Mouse (Mus musculus) heart, embryonic 14.5 days (tissue): ENCODE results near the gene Pknox2. TPM values are rescaled to one million over a fixed set of nuclear protein-coding genes. Genes with fewer than 3 reads are reported as not detected.

Experiments
- ATAC-seq: fragments of 200-750 bp; cut with Nextera tagmentation; 2 replicates; pipeline ENCODE4 v1.8.0; 2017; ENCODE audit warnings: low read depth, moderate TSS enrichment; ENCODE audit not compliant: insufficient number of reproducible peaks, insufficient read depth, low FRiP score
- H3K27ac ChIP-seq, 2 experiments: fragments of 200-500 bp in 1 of 2; fragments of 300-500 bp in 1 of 2; sonication (generic) in 1 of 2; replicated peaks in 1 of 2; 2 replicates each; pipeline ENCODE4 v1.5.1; 2012 to 2014; ENCODE audit warnings: low read depth in 2 of 2, low read length in 2 of 2, control low read depth in 1 of 2, mild to moderate bottlenecking in 1 of 2, mixed read lengths in 1 of 2; ENCODE audit not compliant: control insufficient read depth in 1 of 2, insufficient read depth in 1 of 2
- H3K27me3 ChIP-seq: fragments of 300-500 bp; sonication (generic); 2 replicates; pipeline ENCODE4 v1.6.1; 2014; ENCODE audit warnings: mild to moderate bottlenecking, low read length, control low read depth; ENCODE audit not compliant: control insufficient read depth, insufficient read depth
- H3K36me3 ChIP-seq: fragments of 300-500 bp; sonication (generic); 2 replicates; pipeline ENCODE4 v1.6.1; 2014; ENCODE audit warnings: mild to moderate bottlenecking, control low read depth, low read length, mixed read lengths; ENCODE audit not compliant: control insufficient read depth, insufficient read depth
- H3K4me1 ChIP-seq, 2 experiments: fragments of 200-500 bp in 1 of 2; fragments of 300-500 bp in 1 of 2; sonication (generic) in 1 of 2; 2 replicates each; pipeline ENCODE4 v1.6.1; 2012 to 2014; ENCODE audit warnings: low read length in 2 of 2, control low read depth in 1 of 2, mixed read lengths in 1 of 2; ENCODE audit not compliant: control insufficient read depth in 2 of 2, insufficient read depth in 2 of 2
- H3K4me2 ChIP-seq: fragments of 300-500 bp; sonication (generic); 2 replicates; pipeline ENCODE4 v1.6.1; 2014; ENCODE audit warnings: mild to moderate bottlenecking, low read length
- H3K4me3 ChIP-seq, 2 experiments: fragments of 200-500 bp in 1 of 2; fragments of 300-500 bp in 1 of 2; sonication (generic) in 1 of 2; 2 replicates each; pipeline ENCODE4 v1.5.1; 2012 to 2014; ENCODE audit warnings: low read length in 2 of 2, mild to moderate bottlenecking in 2 of 2, control low read depth in 1 of 2, low read depth in 1 of 2, moderate library complexity in 1 of 2; ENCODE audit not compliant: control insufficient read depth in 1 of 2, insufficient read depth in 1 of 2
- H3K9ac ChIP-seq: fragments of 300-500 bp; sonication (generic); 2 replicates; pipeline ENCODE4 v1.6.1; 2014; ENCODE audit warnings: mild to moderate bottlenecking, low read length
- H3K9me3 ChIP-seq: fragments of 300-500 bp; sonication (generic); 2 replicates; pipeline ENCODE4 v1.6.1; 2016; ENCODE audit warnings: low read length, control low read depth; ENCODE audit not compliant: control insufficient read depth
- WGBS: fragments of 180-500 bp; shearing (Covaris S2); extraction: QIAGEN DNeasy Blood & Tissue Kit; methylation state at CpG from one replicate; pipeline ENCODE4 v1.1.7; 2014; 5-methylcytosine and 5-hydroxymethylcytosine counted together
- polyA plus RNA-seq: library from polyadenylated mRNA; unstranded; fragments of >200 nt; fragmentation: Nextera tagmentation; extraction: Ambion mirVana; gene quantifications from 2 replicates; pipeline ENCODE4 v1.2.1, GENCODE M21; 2014

The Pknox2 gene
- polyA plus RNA-seq, 1 experiment from 2014 or later, result 3.6 TPM

DNA sequence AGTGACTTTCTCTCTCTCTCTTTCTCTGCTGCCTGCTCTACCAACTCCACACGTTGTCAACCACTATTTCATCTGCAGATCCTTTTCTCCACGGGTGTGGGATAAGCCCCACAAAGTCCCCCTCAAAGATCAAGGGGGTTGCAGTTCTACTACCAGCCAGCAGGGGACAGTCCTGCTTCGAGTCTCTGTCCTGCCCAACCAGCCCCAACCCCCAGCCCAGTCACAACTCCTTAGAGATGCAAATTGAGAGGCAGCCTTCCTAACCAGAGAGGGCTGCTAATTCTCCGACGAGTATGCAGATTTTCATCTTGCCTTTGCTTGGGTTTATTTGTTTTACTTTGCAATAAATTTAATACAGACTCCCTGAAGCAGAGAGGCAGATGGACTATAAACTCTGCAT is 29.9 kb upstream of the Pknox2 start:
- no peaks in the 10 kb centered on the region for H3K27me3 ChIP-seq
- no peak overlapping the region for H3K4me3 ChIP-seq
- ATAC-seq, result no peak
- no peaks in the 10 kb centered on the region for H3K9me3 ChIP-seq
- no peak overlapping the region for H3K9ac ChIP-seq
- no peaks in the 10 kb centered on the region for H3K36me3 ChIP-seq
- H3K27ac ChIP-seq, result no peak overlapping the region
- H3K4me1 ChIP-seq, result peaks cover 3 to 8% of the 10 kb centered on the region in 2 experiments; a peak in 2 of 4 replicates
- no peak overlapping the region for H3K4me2 ChIP-seq
- under 1% methylated on average over 5 of the region's 5 CpGs for WGBS

DNA sequence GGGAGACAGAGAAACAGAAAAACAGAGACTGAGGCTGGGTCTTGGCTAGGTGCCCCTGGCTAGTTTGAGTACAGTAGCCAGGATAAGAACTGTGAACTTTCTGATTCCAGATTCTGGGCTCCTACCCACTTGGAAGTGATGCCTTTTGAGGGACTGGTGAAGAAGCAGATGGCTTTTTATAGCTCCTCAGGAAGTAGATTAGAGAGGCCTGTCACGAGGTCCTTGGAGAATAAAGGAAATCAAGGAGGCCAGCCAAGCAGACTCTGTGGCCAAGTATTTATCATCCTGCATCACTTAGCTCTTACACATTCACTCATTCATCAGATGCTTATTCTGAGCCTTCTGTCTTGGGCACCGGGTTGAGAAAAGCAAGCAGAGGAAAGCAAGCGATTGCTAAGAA is 28.8 kb upstream of the Pknox2 start:
- Histone ChIP-seq H3K36me3 (no peaks in the 10 kb centered on the region), H3K4me3 (no peak overlapping the region), H3K27me3 (no peaks in the 10 kb centered on the region), H3K27ac (no peak overlapping the region), H3K4me1 (peaks cover 3 to 8% of the 10 kb centered on the region in 2 experiments; a peak in 2 of 4 replicates), H3K4me2 (no peak overlapping the region), H3K9me3 (no peaks in the 10 kb centered on the region), H3K9ac (no peak overlapping the region; the same call in 1 of the 2 replicates)
- ATAC-seq, result no peak
- 31% methylated on average over 3 of the region's 3 CpGs for WGBS

DNA sequence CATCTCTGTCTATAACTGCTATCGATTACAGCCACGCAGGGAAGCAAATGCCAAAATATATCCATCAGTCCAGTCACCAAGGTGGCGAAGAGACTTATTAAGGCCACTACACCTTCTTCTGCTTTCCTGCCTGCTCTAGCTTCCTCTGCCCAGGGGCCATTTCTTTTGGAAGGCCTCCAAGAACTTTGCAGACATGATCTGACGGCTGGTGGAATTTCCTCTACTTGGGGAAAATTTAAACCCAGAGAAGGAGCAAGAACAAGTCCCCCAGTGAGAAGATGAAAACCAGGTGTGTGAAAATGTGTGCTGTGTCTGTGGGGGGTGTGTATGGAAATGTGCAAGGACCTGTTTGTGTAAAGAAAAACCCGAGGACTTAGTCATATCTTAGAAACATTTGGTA is 26.2 kb upstream of the Pknox2 start:
- H3K9me3 ChIP-seq, result no peaks in the 10 kb centered on the region
- WGBS, result 62% methylated on average over 5 of the region's 5 CpGs
- no peak overlapping the region for H3K9ac ChIP-seq
- no peak overlapping the region for H3K4me2 ChIP-seq
- peaks cover under 1 to 18% of the 10 kb centered on the region in 2 experiments for H3K4me1 ChIP-seq
- H3K27ac ChIP-seq, result no peak overlapping the region
- no peak overlapping the region for H3K4me3 ChIP-seq
- H3K27me3 ChIP-seq, result no peaks in the 10 kb centered on the region
- no peak for ATAC-seq
- no peaks in the 10 kb centered on the region for H3K36me3 ChIP-seq

DNA sequence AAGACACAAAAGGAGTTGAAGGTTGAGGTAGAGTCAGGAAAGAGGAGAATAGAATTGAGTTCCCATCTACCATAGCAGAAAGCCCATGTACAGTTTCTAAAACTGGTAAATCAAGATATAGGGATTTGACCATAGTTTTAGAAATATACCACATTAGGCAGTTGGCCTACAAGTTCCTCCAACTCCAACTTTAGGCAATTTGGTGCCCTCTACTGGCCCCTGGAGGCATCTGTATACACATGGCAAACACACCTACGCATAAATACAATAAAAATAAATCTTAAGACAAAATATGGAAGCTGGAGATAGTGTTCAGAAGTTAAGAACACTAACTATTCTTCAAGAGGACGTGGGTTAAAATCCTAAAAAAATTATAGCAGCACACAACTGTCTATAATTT is 19.7 kb upstream of the Pknox2 start:
- Histone ChIP-seq H3K27me3 (no peaks in the 10 kb centered on the region), H3K9ac (no peak overlapping the region), H3K9me3 (no peaks in the 10 kb centered on the region), H3K27ac (no peak overlapping the region), H3K36me3 (no peaks in the 10 kb centered on the region), H3K4me1 (peaks cover 4 to 13% of the 10 kb centered on the region in 2 experiments), H3K4me3 (no peak overlapping the region), H3K4me2 (no peak overlapping the region)
- 82% methylated on average over 2 of the region's 2 CpGs for WGBS
- no peak for ATAC-seq

DNA sequence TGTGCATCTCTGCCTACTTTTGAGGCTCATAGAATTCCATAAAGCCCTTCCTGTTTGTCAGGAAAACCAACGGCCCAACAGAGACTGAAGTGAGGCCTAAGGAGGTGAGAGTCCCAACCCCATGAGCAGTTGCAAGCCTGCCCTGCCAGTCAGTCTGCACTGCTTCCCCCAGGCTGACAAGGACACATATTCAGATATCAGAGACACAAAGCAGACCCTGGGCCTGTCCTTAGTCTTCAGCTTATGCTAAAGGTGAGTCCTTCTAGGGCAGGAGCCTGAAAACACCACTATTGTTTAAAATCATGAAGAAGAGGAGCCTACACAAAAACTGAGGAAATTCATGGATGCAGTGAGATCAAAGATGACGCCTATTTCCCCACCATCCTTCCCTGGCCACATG is 13.5 kb upstream of the Pknox2 start:
- peaks cover 0 to 2% of the 10 kb centered on the region in 2 experiments; a peak in 1 of 4 replicates for H3K4me1 ChIP-seq
- 75% methylated on average over 2 of the region's 2 CpGs for WGBS
- ATAC-seq, result no peak
- H3K4me2 ChIP-seq, result no peak overlapping the region
- H3K9ac ChIP-seq, result no peak overlapping the region
- H3K9me3 ChIP-seq, result no peaks in the 10 kb centered on the region
- H3K27ac ChIP-seq, result no peak overlapping the region
- H3K4me3 ChIP-seq, result no peak overlapping the region
- H3K27me3 ChIP-seq, result no peaks in the 10 kb centered on the region
- H3K36me3 ChIP-seq, result no peaks in the 10 kb centered on the region

DNA sequence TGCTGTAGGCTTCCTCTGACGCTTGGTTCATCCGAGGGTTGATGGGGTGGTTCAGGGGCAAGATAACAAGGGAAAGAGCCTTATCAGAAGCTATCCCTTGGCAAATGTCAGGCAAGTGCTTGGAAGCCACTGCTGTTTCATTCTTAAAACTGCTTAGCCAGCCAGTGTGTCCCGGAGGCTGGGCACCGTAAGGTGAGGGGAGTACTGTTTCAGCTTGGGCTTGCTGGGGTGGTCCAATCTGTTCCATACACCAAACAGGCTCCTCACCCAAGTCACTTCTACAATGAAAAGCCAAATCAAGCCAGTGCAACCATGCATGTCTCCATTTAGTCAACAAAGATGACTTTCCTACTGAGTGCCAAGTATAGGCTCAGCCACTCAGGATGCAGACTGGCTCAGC is 679 bp upstream of the Pknox2 start:
- no peaks in the 10 kb centered on the region for H3K9me3 ChIP-seq
- 0 out of 2 replicates have a peak, but pooled peaks cover 4% of the 10 kb centered on the region for H3K27me3 ChIP-seq
- WGBS, result 45% methylated on average over 4 of the region's 4 CpGs
- H3K4me1 ChIP-seq, result peaks cover 7 to 14% of the 10 kb centered on the region in 2 experiments
- H3K4me2 ChIP-seq, result no peak overlapping the region
- H3K36me3 ChIP-seq, result no peaks in the 10 kb centered on the region
- no peak overlapping the region for H3K4me3 ChIP-seq
- ATAC-seq, result no peak
- no peak overlapping the region for H3K9ac ChIP-seq
- no peak overlapping the region for H3K27ac ChIP-seq

- Histone ChIP-seq H3K4me1 (peaks cover 12 to 19% of the 10 kb centered on the region in 2 experiments), H3K36me3 (no peaks in the 10 kb centered on the region), H3K9ac (peak overlapping the region; percentile 87), H3K4me3 (peak overlapping the region; percentile 70 to 83), H3K27ac (peak overlapping the region; percentile 89 to 93), H3K9me3 (no peaks in the 10 kb centered on the region), H3K27me3 (0 out of 2 replicates have a peak, but pooled peaks cover 4% of the 10 kb centered on the region), H3K4me2 (peak overlapping the region; percentile 98)
- WGBS, result 1% methylated on average over 44 of the region's 75 CpGs
- peak; percentile 77 for ATAC-seq
These were observed 426 bp downstream of the Pknox2 start for GRCm38 (mm10) chr9:37146603-37147358.

DNA sequence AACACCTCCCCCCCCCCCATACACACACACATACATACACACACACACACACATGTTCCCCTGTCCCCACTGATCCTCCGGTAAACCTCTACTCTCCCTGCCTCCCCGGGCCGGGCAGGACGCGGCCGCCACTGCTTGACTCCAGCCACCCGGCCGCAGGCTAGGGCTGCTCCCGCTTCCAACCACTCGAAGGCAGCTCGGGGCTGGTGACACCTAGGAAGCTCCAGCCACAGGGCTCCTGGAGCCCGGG is 929 bp downstream of the Pknox2 start:
- Histone ChIP-seq H3K4me1 (peaks cover 12 to 24% of the 10 kb centered on the region in 2 experiments), H3K9me3 (no peaks in the 10 kb centered on the region), H3K9ac (peak overlapping the region; percentile 87), H3K4me3 (peak overlapping the region; percentile 70 to 83), H3K4me2 (peak overlapping the region; percentile 98), H3K27me3 (0 out of 2 replicates have a peak, but pooled peaks cover 4% of the 10 kb centered on the region), H3K27ac (peak overlapping the region; percentile 89 to 93), H3K36me3 (no peaks in the 10 kb centered on the region)
- peak; percentile 67 for ATAC-seq
- 0% methylated on average over 12 of the region's 12 CpGs for WGBS
